In the genomic region with DNA sequence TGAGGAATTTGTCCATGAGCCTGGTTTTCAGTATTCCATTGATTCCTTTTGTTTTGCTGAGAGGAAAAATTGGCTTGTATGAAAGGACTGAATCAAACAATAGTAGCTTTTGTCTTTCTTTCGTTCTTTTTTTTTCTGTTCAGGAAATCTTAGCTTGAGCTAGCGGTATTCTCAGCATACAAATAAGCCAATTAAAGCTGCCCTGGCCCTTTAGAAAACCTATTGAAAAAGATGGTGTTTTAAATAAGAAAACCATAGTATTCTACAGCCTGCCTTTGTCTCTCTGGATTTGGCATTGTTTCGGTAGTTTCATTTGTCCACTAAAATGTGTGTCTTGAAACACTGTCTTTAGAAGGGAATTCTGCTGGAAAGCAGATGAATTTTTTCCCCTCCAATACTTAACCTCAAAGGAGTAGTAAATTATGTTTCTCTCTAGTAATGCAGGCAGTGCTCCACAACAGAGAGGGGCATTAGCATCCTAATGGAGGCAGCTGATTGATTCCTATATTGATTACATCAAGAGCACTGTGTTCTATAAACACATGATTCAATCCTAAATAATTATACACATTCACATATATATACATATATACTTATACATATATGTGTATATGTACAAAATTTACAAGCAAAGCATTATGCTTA, we compare ENCODE assay signal across 11 mouse cellular contexts. TPM values are rescaled to one million over a fixed set of nuclear protein-coding genes. Genes with fewer than 3 reads are reported as not detected.
DNase-seq lines count a peak whose midpoint lies in the region; ATAC-seq lines count a peak whose summit lies in the region.
"Had no signal": no experiment of that assay in that cellular context is flagged by ENCODE, and none has a peak within 500 bp of the region (broad histone marks: within the 10 kb centered on the region; RNA-seq: fewer than 3 reads in every experiment).

No protein-coding gene starts in this region.

- H3K9ac ChIP-seq in forebrain, embryonic 12.5 days: no peak overlapping the region
- H3K9ac ChIP-seq in midbrain, embryonic 11.5 days (ENCODE audit: low read length): no peak overlapping the region
- H3K9ac ChIP-seq in neural tube, embryonic 15.5 days (replicated peaks): no peak overlapping the region
- H3K9ac ChIP-seq: stomach, embryonic 15.5 days had no signal

- ATAC-seq in forebrain, embryonic 12.5 days (ENCODE audit: low FRiP score): peak; percentile 69
- peak; percentile 73 for ATAC-seq in midbrain, embryonic 11.5 days (ENCODE audit: low FRiP score)
- ATAC-seq in neural tube, embryonic 15.5 days (ENCODE audit: low FRiP score): 0 out of 2 replicates have a peak, but pooled peaks have one; percentile 16

- no peak for DNase-seq in hindbrain, embryonic 10.5 days (ENCODE audit: low spot score)
- DNase-seq in midbrain, embryonic 11.5 days (ENCODE audit: low spot score, missing footprints): peak; percentile 85
- DNase-seq in adrenal gland, adult 2 months: no peak
- no peak for DNase-seq in cerebellum, postnatal 25 days
- no peak for DNase-seq in embryonic facial prominence, embryonic 10.5 days (ENCODE audit: low spot score)
- DNase-seq: cerebellum, adult 8-10 months; gastrocnemius, postnatal 14 days had no signal

- no peak overlapping the region for H3K4me2 ChIP-seq in forebrain, embryonic 12.5 days
- no peak overlapping the region for H3K4me2 ChIP-seq in midbrain, embryonic 11.5 days
- H3K4me2 ChIP-seq in neural tube, embryonic 15.5 days: no peak overlapping the region
- H3K4me2 ChIP-seq: heart, embryonic 11.5 days; stomach, embryonic 15.5 days had no signal

- H3K4me3 ChIP-seq in forebrain, embryonic 12.5 days (replicated peaks): no peak overlapping the region
- H3K4me3 ChIP-seq in hindbrain, embryonic 10.5 days: no peak overlapping the region
- H3K4me3 ChIP-seq in midbrain, embryonic 11.5 days (ENCODE audit: low read depth, low read length): no peak overlapping the region
- no peak overlapping the region for H3K4me3 ChIP-seq in neural tube, embryonic 15.5 days (replicated peaks)
- H3K4me3 ChIP-seq in embryonic facial prominence, embryonic 10.5 days: no peak overlapping the region
- H3K4me3 ChIP-seq: stomach, embryonic 15.5 days had no signal

- H3K27ac ChIP-seq in forebrain, embryonic 12.5 days: peak overlapping the region; percentile 82
- H3K27ac ChIP-seq in hindbrain, embryonic 10.5 days: peak overlapping the region; percentile 69
- H3K27ac ChIP-seq in midbrain, embryonic 11.5 days (ENCODE audit: low read depth, low read length): peak overlapping the region; percentile 42; the same call in 1 of the 2 replicates
- H3K27ac ChIP-seq in neural tube, embryonic 15.5 days (replicated peaks): peak overlapping the region; percentile 70
- no peak overlapping the region for H3K27ac ChIP-seq in embryonic facial prominence, embryonic 10.5 days (replicated peaks)
- H3K27ac ChIP-seq: stomach, embryonic 15.5 days had no signal

- WGBS in forebrain, embryonic 12.5 days: 6% methylated on average over 3 of the region's 3 CpGs
- WGBS in hindbrain, embryonic 10.5 days: 28% methylated on average over 3 of the region's 3 CpGs
- WGBS in midbrain, embryonic 11.5 days: 24% methylated on average over 3 of the region's 3 CpGs
- WGBS in neural tube, embryonic 15.5 days: 11% methylated on average over 3 of the region's 3 CpGs
- WGBS in embryonic facial prominence, embryonic 10.5 days: 46% methylated on average over 3 of the region's 3 CpGs

- no peaks in the 10 kb centered on the region for H3K36me3 ChIP-seq in forebrain, embryonic 12.5 days (replicated peaks)
- no peaks in the 10 kb centered on the region for H3K36me3 ChIP-seq in hindbrain, embryonic 10.5 days
- H3K36me3 ChIP-seq in midbrain, embryonic 11.5 days (ENCODE audit: control insufficient read depth, insufficient read depth, low read length): no peaks in the 10 kb centered on the region
- H3K36me3 ChIP-seq in neural tube, embryonic 15.5 days: no peaks in the 10 kb centered on the region
- H3K36me3 ChIP-seq in embryonic facial prominence, embryonic 10.5 days (replicated peaks): no peaks in the 10 kb centered on the region
- H3K36me3 ChIP-seq: stomach, embryonic 15.5 days had no signal

- H3K4me1 ChIP-seq in forebrain, embryonic 12.5 days: peaks cover 34% of the 10 kb centered on the region
- H3K4me1 ChIP-seq in hindbrain, embryonic 10.5 days (replicated peaks): peaks cover 16% of the 10 kb centered on the region
- H3K4me1 ChIP-seq in midbrain, embryonic 11.5 days (ENCODE audit: control insufficient read depth, insufficient read depth, low read length): peaks cover 5% of the 10 kb centered on the region; the same call in 1 of the 2 replicates
- H3K4me1 ChIP-seq in neural tube, embryonic 15.5 days: peaks cover 23% of the 10 kb centered on the region
- 0 out of 2 replicates have a peak, but pooled peaks cover 2% of the 10 kb centered on the region for H3K4me1 ChIP-seq in embryonic facial prominence, embryonic 10.5 days
- H3K4me1 ChIP-seq: stomach, embryonic 15.5 days had no signal

- no peaks in the 10 kb centered on the region for H3K27me3 ChIP-seq in forebrain, embryonic 12.5 days
- no peaks in the 10 kb centered on the region for H3K27me3 ChIP-seq in hindbrain, embryonic 10.5 days (ENCODE audit: insufficient read depth, poor library complexity, severe bottlenecking)
- H3K27me3 ChIP-seq in midbrain, embryonic 11.5 days (ENCODE audit: control insufficient read depth, insufficient read depth, low read length): no peaks in the 10 kb centered on the region
- no peaks in the 10 kb centered on the region for H3K27me3 ChIP-seq in neural tube, embryonic 15.5 days (replicated peaks)
- H3K27me3 ChIP-seq in embryonic facial prominence, embryonic 10.5 days (replicated peaks; ENCODE audit: low read depth, poor library complexity, severe bottlenecking): no peaks in the 10 kb centered on the region
- H3K27me3 ChIP-seq: stomach, embryonic 15.5 days had no signal

- H3K9me3 ChIP-seq in forebrain, embryonic 12.5 days: no peaks in the 10 kb centered on the region
- H3K9me3 ChIP-seq in hindbrain, embryonic 10.5 days: no peaks in the 10 kb centered on the region
- H3K9me3 ChIP-seq in midbrain, embryonic 11.5 days (ENCODE audit: control insufficient read depth, low read length): no peaks in the 10 kb centered on the region
- no peaks in the 10 kb centered on the region for H3K9me3 ChIP-seq in neural tube, embryonic 15.5 days (replicated peaks)
- no peaks in the 10 kb centered on the region for H3K9me3 ChIP-seq in embryonic facial prominence, embryonic 10.5 days
- H3K9me3 ChIP-seq: stomach, embryonic 15.5 days had no signal

RNA-seq across cellular contexts. Expression of a gene that starts 16.6 kb away (rescaled TPM):
- 57.9 and 68.7 TPM in 2 replicates for polyA plus RNA-seq in forebrain, embryonic 12.5 days (2016; fragmentation: Nextera tagmentation; extraction: Ambion mirVana)
- polyA plus RNA-seq in hindbrain, embryonic 10.5 days (2016; fragmentation: Nextera tagmentation; extraction: Ambion mirVana): 23.8 and 29.1 TPM in 2 replicates
- polyA plus RNA-seq in midbrain, embryonic 11.5 days (2014; fragmentation: Nextera tagmentation; extraction: Ambion mirVana): 42.8 and 49.5 TPM in 2 replicates
- 69.8 and 79.0 TPM in 2 replicates for polyA plus RNA-seq in neural tube, embryonic 15.5 days (2015; fragmentation: Nextera tagmentation; extraction: Ambion mirVana)
- 1 to 10 TPM; 4.2 to 5.9 TPM for total RNA-seq in adrenal gland, adult 2 months (2021)
- 1.0 and 1.3 TPM in 2 replicates for polyA plus RNA-seq in adrenal gland, adult 2 months (2012; rRNA removed)
- polyA plus RNA-seq in embryonic facial prominence, embryonic 10.5 days (2016; fragmentation: Nextera tagmentation; extraction: Ambion mirVana): 18.5 and 19.4 TPM in 2 replicates

Comparison
In these comparisons a context has a peak if more than half of its experiments do, and no peak if none do; other contexts are left out.
1. ATAC-seq: peak in every context shown above with its lines; median percentile 73 in midbrain, embryonic 11.5 days; 69 in forebrain, embryonic 12.5 days; 16 in neural tube, embryonic 15.5 days.